Mouse (Mus musculus): ENCODE data around the gene Strn3.
A peak's percentile ranks its signal among the peaks of the same experiment; 100 is the strongest.
"Not testable (repeated sequence)": the region's sequence is repeated elsewhere in the genome, so short reads cannot be mapped to it uniquely, and the experiment has no call there.

Gene Strn3

DNA sequence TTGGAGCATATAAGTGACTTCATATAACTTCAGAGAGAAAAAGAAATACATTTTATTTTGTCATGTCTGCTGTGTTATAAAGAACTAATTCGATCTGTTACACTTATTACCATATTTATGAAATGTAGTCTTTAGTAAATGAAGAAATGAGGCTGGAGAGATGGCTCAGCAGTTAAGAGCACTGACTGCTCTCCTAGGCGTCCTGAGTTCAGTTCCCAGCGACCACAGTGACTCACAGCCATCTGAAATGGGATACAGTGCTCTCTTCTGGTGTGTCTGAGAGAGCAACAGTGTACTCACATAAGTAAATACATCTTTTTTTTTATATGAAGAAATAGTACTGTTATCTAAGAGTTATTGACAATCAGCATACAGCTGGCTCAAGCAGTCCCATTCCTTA, 1.7 kb upstream of the Strn3 start:
- DNase-seq (ENCODE audit: low read depth, low spot score) = no peak

DNA sequence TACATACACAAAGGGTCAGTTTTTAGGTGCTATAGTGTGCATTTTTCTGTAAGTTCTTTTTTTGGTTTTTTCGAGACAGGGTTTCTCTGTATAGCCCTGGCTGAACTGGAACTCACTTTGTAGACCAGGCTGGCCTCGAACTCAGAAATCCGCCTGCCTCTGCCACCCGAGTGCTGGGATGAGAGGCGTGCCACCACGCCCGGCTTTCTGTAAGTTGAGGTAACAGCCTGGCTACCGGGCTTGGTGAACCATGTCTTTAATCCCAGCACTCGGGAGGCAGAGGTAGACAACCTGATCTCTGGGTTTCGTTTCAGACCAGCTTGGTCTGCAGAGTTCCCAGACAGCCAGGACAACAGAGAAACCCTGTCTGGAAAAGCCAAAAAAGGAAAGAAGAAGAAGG, 1.2 kb upstream of the Strn3 start:
- DNase-seq (ENCODE audit: low read depth, low spot score) = not testable (repeated sequence)

DNA sequence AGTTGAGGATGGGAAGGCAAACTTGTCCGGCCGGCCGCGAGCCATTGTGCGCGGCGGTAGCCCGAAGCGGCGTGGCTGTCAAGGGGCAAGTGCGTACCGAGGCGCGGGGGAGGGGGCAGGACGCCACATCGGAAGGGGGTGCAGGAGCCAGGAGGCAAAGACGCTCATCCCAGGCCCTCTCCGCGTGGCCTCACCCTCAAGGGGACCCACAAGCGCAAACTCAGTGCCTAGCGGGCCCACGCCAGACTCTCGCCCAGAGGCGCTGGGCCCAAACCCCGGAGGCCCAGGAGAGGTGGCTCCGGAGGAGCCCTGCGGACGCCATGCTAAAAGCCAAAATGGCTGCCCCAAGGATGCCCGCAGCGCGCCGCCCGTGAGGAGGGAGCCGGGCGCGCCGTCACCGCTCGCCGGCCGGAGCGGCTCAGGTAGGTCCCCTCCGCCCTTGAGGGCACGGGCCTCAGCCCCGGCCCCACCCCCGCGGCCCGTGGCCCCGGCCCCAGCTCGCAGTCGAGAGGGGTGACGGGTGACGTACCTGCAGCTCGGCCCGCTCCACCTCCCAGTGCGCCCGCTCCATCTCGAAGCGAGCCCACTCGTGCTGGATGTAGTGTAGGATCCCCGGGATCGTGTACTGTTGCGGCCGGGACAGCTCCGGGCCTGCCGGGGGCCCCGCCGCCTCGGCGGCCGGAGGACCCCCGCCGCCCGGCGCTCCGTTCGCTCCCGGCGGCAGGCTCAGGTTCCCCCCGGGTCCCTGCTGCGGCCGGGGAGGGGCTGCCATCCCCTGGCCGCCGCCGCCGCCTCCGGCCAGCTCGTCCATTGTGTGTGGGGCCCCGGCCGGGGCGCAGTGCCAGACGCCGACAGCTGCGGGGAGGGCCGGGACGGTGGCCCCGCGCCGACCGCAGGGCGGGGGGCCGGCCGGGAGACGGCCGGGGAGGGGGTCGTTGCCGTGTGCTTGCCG, 528 bp downstream of the Strn3 start, which contains the start of gene Ap4s1:
Ap4s1 (plus strand) TSS at position 141 of the 952 bp plus-strand sequence.
- peak; percentile 83 for DNase-seq (ENCODE audit: low read depth, low spot score)

DNA sequence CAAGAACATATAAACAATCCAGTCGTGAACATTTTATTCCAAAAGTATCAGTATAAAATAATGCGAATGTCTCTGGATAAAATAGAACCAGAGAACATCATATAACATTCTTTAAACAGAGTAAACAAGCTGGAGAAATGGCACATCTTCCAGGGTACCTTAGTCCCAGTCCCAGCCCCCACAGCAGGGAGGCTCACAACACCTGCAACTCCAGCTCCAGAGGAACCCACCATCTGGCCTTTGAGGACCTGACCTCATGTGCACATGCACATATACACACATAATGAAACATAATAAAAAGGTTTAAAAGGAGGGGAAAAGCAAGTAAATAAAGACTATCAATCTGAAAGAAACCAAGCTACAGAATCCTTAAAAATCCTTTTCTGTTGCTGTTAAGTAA, 3.2 kb downstream of the Strn3 start:
- DNase-seq (ENCODE audit: low read depth, low spot score) = no peak

DNA sequence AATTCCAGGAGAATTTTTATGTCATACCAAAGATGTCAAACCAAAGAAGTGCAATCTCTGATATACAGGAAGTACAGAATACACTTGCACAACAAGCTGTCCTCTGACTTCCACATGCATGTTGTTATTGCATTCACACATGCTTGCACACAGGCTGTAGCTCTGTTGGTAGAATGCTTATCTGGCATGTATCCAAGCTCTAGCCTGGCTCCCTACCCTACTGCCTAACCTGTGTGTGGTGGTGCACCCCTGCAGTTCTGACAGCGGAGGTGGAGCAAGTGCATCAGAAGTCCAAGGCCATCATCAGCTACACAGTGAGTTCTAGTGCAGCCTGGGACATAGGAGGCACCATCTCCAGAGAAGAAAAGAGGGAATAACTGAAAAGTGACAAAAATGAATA, 12.9 kb downstream of the Strn3 start:
- no peak for DNase-seq (ENCODE audit: low read depth, low spot score)

DNA sequence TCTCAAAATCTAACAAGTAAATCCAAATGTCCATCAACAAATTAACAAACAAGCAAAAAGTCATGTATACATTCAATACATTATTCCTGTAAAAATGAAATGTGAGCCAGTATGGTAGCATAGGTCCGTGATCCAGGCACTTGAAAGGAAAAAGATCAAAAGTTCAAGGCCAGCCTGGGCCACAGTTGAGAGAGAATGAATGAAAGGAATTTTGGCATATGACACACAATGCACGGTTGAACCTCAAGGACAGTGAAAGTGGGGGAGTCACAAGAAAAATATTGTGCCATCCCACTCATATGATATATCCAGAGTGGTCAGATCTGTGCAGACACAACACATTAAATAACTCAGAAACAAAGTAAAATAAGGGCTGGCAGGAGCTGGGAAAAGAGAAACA, 15.3 kb downstream of the Strn3 start:
- DNase-seq (ENCODE audit: low read depth, low spot score) = no peak

DNA sequence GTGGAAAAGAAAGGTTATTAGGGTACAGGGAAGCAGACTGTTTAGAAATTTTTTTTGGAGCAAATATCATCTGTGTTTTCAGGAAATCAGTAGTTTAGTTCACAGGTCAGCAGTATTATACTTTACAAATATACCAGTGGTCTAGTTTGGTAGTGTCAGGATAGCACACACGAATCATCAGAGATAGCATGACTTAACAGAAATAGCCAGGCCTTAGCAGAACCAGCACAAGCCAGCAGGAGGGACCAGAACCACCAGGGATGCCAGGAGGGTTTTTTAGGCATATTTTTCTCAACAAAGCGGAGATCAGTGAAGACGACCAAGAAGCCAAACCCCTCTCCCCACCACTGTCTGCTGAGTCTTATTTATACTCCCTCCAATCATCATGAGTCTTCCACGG, 18.4 kb downstream of the Strn3 start:
- no peak for DNase-seq (ENCODE audit: low read depth, low spot score)

DNA sequence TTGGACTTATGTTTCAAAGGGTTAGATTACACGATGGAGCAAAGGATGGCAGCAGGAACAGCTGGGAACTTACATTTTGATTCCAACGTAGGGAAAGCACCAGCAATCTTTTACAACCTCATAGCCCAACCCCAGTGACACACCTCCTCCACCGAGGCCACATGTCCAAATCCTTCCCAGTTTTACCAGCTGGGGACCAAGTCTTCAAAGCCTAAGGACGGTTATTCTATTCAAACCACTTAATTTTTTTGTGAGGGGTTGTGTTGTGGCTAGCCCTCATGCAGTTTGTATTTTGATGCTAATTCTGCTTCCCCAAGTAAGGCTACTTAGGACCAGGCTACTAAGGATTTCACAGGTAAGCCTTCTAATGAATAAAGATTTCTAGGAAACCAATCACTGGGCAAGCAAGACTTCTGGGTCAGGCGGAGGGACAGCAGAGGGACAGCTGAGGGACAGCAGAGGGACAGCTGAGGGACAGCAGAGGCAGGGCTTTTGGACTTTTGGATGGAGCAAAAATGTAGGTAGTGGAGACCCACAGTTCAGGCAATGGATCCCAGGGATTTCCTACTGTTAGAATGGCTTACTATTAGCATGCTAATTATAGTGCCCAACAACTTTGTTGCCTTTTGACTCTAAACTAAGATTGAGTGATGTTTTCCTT, 20.3 kb downstream of the Strn3 start:
- DNase-seq (ENCODE audit: low read depth, low spot score) = peak; percentile 46

DNA sequence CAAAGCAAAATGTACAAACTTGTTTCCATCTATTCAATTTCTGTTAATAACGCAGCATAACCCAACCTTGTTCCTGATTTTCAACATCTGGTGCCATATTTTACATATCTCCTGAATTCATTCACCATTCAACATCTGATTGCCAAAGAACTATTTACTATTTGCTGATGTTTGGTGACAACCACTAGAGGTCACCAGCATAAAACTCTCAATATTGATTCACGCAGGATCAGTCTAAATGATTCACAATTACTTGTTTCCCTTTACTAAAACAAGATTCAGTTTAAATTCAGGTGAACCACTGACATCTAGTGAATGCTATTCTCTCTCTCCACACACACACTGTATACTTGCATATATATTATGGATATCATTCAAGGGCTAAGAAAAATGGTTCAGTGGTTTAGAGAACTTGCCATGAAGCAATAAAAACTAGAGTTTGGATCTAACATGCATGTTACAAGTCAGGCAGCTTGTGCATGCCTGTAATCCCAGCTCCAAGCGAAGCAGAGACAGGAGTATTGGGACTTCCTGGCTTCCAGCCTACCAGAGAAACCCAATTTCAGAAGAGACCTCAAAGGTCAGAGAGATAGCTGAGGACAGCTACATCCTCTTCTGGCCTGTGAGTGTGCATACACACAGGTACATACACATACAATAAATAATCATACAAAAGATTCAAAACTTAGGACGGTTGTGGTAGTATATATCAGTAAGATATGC, 24.8 kb downstream of the Strn3 start:
- no peak for DNase-seq (ENCODE audit: low read depth, low spot score)

DNA sequence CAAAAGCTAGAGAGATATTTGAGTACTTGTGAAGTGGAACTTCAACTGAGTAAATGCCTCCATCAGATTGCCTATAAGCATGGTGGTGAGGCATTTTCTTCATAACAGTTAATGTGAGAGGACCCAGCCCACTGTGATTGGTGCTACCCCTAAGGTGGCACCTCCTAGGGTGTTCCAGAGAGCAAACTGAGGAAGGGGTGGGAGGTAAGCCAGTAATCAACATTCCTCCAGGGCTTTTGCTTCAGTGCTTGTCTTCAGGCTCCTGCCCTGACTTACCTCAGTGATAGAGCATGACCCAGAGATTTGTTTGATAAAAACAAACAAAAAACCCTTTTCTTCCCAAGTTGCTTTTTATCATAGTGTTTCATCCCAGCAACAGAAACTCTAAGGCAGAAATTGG, 27.8 kb downstream of the Strn3 start:
- DNase-seq (ENCODE audit: low read depth, low spot score) = no peak

DNA sequence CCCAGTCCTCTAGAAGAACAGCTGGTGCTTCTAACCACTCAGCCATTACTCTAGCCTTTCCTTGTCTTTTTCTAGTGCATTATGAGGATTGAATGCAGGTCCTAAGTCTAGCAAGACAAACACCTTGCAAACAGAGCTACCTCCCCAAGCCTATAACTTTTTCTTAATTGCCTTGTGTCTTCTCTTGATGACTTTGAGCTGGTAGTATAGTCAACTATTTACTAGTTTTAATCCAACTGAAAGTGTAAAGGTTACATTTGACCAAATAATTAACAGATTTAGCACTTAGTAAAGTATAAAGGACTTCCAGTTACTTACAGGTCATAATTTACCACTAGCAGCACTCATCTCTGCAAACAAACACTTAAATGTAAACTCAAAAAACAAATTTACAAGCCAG, 28.7 kb downstream of the Strn3 start:
- DNase-seq (ENCODE audit: low read depth, low spot score) = no peak

DNA sequence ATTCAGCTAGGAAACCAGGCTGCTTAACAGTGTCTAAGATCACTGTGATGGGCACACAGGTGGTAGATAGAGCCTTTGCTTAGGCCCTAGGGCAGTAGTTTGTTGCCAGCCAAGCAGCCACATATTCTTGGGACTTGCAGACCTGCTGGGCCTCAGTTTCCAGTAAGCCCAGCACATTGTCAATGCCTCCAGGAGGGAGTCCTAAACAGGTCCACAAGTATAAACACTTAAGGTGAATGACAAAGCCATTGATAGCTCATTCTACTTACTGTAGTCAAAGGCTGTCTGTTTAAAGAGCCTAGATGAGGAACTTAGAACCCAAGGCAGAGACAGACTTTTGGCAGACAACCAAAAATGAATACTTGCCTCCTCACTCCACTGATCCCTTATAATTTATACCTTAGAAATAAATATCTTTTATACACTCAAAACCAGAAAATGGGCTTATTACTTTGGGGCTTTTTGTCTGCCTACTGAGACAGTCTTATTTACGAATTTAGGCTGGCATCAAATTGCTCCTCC, 35.7 kb downstream of the Strn3 start:
- DNase-seq (ENCODE audit: low read depth, low spot score) = peak; percentile 35

DNA sequence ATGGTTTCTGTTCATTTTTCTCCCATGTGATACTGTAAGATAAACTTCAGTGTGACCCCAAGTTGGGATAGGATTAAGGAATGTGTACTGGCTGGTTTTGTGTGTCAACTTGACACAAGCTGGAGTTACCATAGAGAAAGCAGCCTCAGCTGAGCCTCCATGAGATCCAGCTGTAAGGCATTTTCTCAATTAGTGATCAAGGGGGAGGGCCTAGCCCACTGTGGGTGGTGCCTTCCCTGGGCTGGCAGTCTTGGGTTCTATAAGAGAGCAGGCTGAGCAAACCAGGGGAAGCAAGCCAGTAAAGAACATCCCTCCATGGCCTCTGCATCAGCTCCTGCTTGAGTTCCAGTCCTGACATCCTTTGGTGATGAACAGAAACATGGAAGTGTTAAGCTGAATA, 42.3 kb downstream of the Strn3 start:
- DNase-seq (ENCODE audit: low read depth, low spot score) = not testable (repeated sequence)

DNA sequence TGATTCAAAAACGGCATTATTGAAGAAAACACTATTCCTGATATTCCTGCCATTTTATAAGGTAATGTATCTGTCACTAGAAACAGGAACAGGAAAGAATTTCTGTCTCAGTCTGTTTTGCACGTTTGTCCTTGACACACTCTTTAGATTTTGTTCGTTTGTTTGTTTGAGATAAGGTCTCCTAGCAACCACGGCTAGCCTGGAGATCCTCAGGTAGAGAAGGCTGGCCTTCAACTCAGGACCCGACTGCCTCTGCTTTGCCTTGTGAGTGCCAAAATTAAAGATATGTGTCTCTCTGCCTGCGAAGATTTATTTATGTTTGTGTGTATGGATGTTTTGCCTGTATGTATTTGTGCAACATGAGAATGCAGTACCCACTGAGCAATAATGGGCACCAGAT, 49.8 kb downstream of the Strn3 start:
- DNase-seq (ENCODE audit: low read depth, low spot score) = no peak

DNA sequence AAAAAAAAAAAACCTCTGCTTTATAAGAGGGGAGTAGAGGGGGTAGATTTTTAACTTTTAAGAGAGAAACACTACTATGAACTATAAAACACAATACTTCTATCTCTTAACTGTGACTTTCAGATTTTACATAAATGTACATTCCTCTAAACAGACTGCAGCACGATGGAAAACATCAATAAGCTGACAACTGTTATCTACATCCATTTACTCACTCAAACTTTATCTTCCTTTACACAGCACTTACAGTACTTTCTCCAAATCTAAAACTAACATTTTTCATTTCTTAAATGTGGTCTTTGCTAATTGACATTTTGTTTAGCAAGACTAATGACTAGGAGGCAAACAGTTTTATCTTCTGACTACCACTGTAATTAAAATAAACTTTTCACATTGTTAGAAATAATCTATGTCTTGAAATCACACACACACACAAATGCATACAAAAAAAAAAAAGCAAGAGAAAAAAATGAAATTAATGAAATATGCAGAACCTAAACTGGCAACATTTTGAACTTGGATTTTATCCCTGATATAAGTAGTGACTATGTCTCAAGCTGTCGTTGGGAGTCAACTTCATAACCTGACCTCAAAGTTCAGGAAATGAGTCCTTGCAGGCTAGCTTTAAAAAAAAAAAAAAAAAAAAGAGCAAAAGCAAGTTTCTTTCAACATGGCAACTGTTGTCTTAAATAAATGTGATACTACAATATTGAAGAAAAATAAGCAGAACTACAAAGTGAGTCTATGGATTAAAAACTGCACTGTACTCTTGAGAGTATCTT, 54.8 kb downstream of the Strn3 start:
- no peak for DNase-seq (ENCODE audit: low read depth, low spot score)

DNA sequence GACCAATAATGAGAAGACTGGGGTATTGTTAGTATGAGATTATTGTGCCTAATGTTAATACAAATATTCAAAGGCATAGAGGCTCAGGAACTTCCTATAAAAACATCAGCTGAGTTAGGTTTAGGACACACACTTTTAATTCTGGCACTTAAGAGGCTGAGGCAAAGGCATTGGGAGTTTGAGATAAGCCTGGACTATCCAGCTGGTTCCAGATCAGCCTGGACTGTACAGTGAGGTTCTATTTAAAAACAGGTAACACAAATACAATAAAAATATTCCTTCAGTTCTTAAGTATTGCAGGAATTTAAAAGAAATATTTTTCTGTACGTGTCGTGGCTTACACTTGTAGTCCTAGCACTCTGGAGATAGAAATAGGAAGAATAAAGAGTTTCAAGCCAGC, 55.4 kb downstream of the Strn3 start:
- no peak for DNase-seq (ENCODE audit: low read depth, low spot score)

DNA sequence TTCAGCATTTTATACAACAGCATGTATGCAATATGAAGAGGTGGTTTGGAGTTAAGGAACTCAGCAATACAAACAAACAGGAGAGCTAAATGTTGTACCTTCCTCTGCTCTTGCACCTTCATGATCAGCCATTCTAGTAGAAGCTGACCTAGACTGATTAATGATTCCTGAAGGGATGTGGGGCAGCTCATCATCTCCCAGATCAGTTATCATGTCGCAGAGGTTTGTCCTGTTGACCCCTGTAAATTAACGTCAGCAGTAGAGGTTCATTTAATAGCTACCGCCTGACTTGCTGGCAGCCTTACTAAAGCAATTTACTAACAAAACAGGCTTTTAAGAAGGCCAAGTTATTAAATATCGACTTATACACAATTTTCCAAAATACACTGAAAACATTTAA, 58.2 kb downstream of the Strn3 start:
- DNase-seq (ENCODE audit: low read depth, low spot score) = no peak

DNA sequence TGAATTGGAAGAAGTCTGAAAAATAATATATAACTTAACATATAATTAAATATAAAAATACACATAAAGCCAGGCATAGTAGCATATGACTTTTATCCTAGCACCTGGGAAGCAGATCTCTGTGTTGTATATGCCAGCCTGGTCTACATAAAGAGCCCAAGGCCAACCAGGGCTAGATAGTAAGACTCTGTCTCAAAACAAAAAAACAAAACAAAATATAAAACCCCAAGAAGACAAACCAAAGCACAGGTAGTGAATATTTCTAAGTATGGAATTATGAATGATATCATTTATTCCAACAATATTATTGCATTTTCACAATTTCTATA, 68.4 kb downstream of the Strn3 start:
- no peak for DNase-seq (ENCODE audit: low read depth, low spot score)

DNA sequence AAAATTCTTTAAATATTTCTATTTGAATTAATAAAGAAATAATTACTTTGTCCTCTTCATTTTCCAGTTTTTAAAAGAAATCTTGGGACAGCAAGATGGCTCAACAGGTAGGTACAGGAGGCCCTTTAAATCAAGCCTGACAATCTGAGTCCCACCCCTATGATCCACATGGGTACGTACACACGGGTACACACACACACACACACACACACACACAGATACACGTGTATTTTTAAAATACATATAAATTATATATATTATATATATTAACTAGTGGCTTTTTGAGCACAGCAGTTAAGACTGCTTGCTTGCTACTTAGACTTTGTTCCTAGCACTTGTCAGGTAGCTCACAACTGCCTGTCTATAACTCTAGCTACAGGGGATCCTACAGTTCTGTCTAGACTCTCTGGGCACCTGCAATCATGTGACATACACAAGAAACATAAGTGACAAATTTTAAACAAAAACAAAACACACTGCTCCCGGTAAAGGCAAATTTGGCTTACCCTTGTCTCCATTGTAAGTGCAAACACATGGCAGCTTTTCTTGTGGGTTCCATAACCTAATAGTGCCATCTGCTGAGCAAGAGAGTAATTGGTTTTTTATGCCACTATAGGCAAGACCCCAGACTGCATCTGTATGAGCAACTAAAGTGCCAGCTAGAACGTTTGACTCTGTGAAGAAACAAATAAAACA, 68.9 kb downstream of the Strn3 start:
- DNase-seq (ENCODE audit: low read depth, low spot score) = peak; percentile 20

DNA sequence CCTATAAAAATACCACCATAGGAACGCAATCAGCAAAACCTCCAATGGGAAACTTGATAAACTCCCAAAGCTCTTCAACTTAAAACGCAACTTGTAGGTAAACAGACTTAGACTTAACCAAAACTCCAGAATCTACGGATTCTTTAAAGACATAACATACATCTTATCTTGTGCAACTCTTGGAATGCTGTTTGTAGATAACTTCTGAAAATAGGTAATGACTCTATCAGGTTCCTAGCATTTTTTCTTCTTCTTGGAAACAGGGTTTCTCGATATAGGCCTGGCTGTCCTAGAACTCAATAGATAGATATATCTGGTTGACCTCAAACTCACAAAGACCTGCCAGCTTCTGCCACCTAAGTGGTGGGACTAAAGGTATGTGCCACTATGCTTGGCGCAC, 70.5 kb downstream of the Strn3 start:
- no peak for DNase-seq (ENCODE audit: low read depth, low spot score)

DNA sequence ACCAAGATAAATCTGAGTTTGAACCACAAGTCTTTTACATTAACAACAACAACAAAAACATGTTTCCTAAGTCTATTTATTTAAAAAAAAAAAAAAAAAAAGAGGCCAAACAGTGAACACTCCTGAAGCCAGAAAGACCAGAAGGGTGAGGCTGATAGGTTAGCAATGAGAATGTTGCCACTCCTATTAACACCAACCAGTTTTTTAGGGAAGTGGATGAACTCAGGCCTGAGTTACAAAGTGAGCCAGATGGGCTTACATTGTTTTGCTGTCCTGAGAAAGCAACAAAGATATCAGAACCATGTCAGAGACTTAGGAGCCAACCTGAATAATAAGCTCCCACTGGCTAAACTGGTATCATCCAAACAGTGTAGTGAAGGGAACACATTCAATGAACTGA, 71.1 kb downstream of the Strn3 start:
- DNase-seq (ENCODE audit: low read depth, low spot score) = no peak
